Mouse (Mus musculus) ES-E14 (cell line): ENCODE results near the gene Fer.

Source experiments
- HCFC1 ChIP-seq: IDR thresholded peaks from 2 replicates; pipeline ENCODE4 v1.6.1; 2012; ENCODE audit warnings: low read length, inconsistent platforms, borderline replicate concordance; ENCODE audit not compliant: insufficient read depth
- MAFK ChIP-seq: IDR thresholded peaks from 2 replicates; pipeline ENCODE4 v1.6.1; 2014; ENCODE audit warnings: mild to moderate bottlenecking, low read depth, low read length, inconsistent platforms; ENCODE audit not compliant: insufficient read depth
- ZC3H11A ChIP-seq: IDR thresholded peaks from 2 replicates; pipeline ENCODE4 v1.6.1; 2012; ENCODE audit warnings: low read depth, mild to moderate bottlenecking, inconsistent platforms, low read length, borderline replicate concordance
- ZNF384 ChIP-seq: IDR thresholded peaks from 2 replicates; pipeline ENCODE4 v1.6.1; 2012; ENCODE audit warnings: low read depth, low read length, inconsistent platforms

GRCm38 (mm10) chr17:63828561-63829332 is 34.1 kb upstream of the Fer start:
- TF ChIP-seq HCFC1, result no peak
- no peak for TF ChIP-seq ZC3H11A
- TF ChIP-seq MAFK, result no peak
- TF ChIP-seq ZNF384, result no peak
